Mouse (Mus musculus) small intestine, adult 2 months (tissue): Measurements from ENCODE around the gene Sec22a. TPM values are rescaled to one million over a fixed set of nuclear protein-coding genes. Genes with fewer than 3 reads are reported as not detected.

Source experiments
- H3K27ac ChIP-seq: fragments of 200-500 bp; 2 replicates; pipeline ENCODE4 v1.5.1; 2012; ENCODE audit warnings: low read depth, low read length, control low read depth, inconsistent platforms; ENCODE audit not compliant: insufficient read depth
- H3K27me3 ChIP-seq: fragments of 200-500 bp; 2 replicates; pipeline ENCODE4 v1.6.1; 2012; ENCODE audit warnings: mild to moderate bottlenecking, moderate library complexity, low read length, inconsistent platforms; ENCODE audit not compliant: control insufficient read depth, insufficient read depth
- H3K36me3 ChIP-seq: fragments of 200-500 bp; 2 replicates; pipeline ENCODE4 v1.6.1; 2012; ENCODE audit warnings: mild to moderate bottlenecking, low read length, control low read depth, inconsistent platforms; ENCODE audit not compliant: control insufficient read depth, insufficient read depth
- H3K4me1 ChIP-seq: fragments of 200-500 bp; 2 replicates; pipeline ENCODE4 v1.6.1; 2012; ENCODE audit warnings: low read length, inconsistent platforms, mixed read lengths; ENCODE audit not compliant: control insufficient read depth, insufficient read depth, insufficient read length
- H3K4me3 ChIP-seq: fragments of 200-500 bp; 2 replicates; pipeline ENCODE4 v1.5.1; 2012; ENCODE audit warnings: low read depth, mild to moderate bottlenecking, control low read depth, inconsistent platforms, low read length, moderate library complexity
- CTCF ChIP-seq: fragments of 200-500 bp; IDR thresholded peaks from 2 replicates; pipeline ENCODE4 v1.5.1; 2012; ENCODE audit warnings: low read depth, mild to moderate bottlenecking, control low read depth, inconsistent platforms, low read length, moderate library complexity, mixed read lengths; ENCODE audit not compliant: insufficient replicate concordance, insufficient read length; ENCODE audit errors: extremely low read depth
- POLR2A ChIP-seq: fragments of 200-500 bp; IDR thresholded peaks from 2 replicates; pipeline ENCODE4 v1.6.1; 2012; ENCODE audit warnings: low read depth, mild to moderate bottlenecking, control low read depth, inconsistent platforms, low read length, moderate library complexity
- WGBS: fragments of 180-500 bp; shearing (Covaris S2); methylation state at CpG from one replicate; pipeline ENCODE4 v1.1.7; 2018; 5-methylcytosine and 5-hydroxymethylcytosine counted together
- polyA plus RNA-seq: library from polyadenylated mRNA; depleted of rRNA; stranded (reverse); fragments of >200 nt; gene quantifications from 2 replicates; pipeline ENCODE4 v1.2.3, GENCODE M21; 2012

Sec22a gene
- polyA plus RNA-seq, 1 experiment, result 7.0 TPM

DNA sequence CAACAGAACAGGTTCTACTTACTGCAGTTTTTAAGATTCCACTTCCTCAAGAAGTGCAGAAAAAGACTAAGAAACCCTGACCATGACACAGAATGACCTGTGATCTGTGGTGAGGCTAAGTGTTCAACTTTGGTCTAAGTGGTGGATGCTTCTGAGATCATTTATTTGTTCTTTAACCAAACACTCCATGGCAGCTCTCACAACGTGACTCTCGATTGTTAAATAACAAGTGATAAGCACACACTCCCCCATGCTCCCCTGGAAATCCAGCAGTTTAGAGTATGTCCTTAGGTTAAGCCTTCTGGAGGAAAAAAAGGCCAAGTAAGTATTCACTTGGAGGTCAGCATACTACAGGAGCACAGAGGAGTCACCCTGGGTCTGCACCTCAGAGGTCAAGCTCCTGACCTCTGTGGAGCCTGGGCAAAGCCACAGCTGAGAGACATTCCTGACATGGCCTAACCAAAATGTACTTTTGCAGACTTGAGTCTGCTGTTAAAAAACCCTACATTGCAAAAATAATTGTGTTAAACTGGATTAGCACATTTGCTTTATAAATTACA, 53.1 kb downstream of the Sec22a start:
- WGBS, result 36% methylated on average over 2 of the region's 2 CpGs
- Histone ChIP-seq H3K27ac (no peak overlapping the region), H3K4me1 (peaks cover 3% of the 10 kb centered on the region; the same call in 1 of the 2 replicates), H3K27me3 (no peaks in the 10 kb centered on the region), H3K36me3 (peaks cover 20% of the 10 kb centered on the region), H3K4me3 (no peak overlapping the region)
- no peak for TF ChIP-seq POLR2A
- no peak for TF ChIP-seq CTCF

GRCm38 (mm10) chr16:35309634-35310033, 54.1 kb downstream of the Sec22a start:
- TF ChIP-seq POLR2A (no peak), CTCF (no peak)
- 79% methylated on average over 4 of the region's 4 CpGs for WGBS
- H3K27ac ChIP-seq, result no peak overlapping the region

DNA sequence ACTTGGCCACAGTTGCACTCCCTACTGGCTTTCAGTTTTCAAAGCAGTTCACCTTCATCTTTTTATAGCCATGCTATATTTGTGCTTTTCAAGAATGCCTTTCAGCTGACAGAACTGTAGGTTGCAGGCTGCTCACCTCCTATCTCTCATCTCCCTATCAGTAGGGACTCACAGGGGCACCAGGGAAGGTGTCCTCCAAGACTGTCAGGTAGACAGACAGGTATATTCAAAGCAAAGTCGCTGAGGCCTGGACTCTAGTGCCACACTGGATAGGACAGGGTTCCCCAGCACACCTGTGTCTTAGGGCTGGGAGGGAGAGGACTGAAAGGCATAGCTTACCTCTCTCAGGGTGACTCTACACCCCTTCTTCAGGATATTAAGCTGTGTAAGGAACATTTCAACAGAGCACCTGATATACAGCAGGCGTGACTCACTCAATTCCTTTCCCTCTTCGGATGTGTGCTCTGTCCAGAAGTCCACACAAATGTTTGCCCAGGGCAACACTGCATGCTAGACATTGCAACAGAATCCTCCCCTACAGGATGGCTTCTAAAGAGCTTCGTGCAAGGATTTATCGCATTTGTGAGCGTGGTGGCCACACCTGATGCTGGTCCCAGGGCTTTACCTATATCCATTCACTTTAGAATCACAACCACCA, 55.1 kb downstream of the Sec22a start:
- no peak overlapping the region for H3K27ac ChIP-seq

More at GRCm38 (mm10) chr16:35309634-35310033, 54.1 kb downstream of the Sec22a start:
- H3K36me3 ChIP-seq, result peaks cover 20% of the 10 kb centered on the region
- no peaks in the 10 kb centered on the region for H3K27me3 ChIP-seq
- peaks cover 3% of the 10 kb centered on the region; the same call in 1 of the 2 replicates for H3K4me1 ChIP-seq
- no peak overlapping the region for H3K4me3 ChIP-seq

DNA sequence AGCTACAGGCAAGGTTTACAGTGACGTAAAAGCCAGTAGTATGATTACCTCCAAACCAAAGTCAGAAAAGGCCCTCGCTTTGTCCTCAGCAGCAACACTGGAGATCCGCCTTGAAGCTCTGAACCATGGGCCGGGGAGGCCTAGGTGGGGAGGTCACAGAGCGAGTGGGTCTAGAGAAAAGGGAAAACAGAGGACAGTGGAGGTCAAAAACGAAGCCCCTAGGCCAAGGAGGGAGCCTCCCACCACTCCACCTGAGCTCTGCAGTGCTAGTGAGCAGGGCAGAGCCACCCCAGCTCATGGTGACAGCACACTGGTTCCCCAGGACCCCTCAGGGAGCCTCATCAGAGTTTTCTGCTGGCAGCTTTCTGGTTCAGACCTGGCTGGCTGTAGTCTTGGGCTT, 55.7 kb downstream of the Sec22a start:
- no peaks in the 10 kb centered on the region for H3K27me3 ChIP-seq
- TF ChIP-seq POLR2A (no peak), CTCF (no peak)
- WGBS, result 91% methylated on average over 6 of the region's 6 CpGs
- H3K4me1 ChIP-seq, result peaks cover 3% of the 10 kb centered on the region; the same call in 1 of the 2 replicates
- H3K36me3 ChIP-seq, result peaks cover 12% of the 10 kb centered on the region
- no peak overlapping the region for H3K4me3 ChIP-seq
- no peak overlapping the region for H3K27ac ChIP-seq

More for the DNA sequence above, 55.1 kb downstream of the Sec22a start:
- H3K4me3 ChIP-seq, result no peak overlapping the region
- H3K36me3 ChIP-seq, result peaks cover 14% of the 10 kb centered on the region
- peaks cover 3% of the 10 kb centered on the region; the same call in 1 of the 2 replicates for H3K4me1 ChIP-seq
- WGBS, result 83% methylated on average over 6 of the region's 6 CpGs
- TF ChIP-seq CTCF (no peak), POLR2A (no peak)
- H3K27me3 ChIP-seq, result no peaks in the 10 kb centered on the region

DNA sequence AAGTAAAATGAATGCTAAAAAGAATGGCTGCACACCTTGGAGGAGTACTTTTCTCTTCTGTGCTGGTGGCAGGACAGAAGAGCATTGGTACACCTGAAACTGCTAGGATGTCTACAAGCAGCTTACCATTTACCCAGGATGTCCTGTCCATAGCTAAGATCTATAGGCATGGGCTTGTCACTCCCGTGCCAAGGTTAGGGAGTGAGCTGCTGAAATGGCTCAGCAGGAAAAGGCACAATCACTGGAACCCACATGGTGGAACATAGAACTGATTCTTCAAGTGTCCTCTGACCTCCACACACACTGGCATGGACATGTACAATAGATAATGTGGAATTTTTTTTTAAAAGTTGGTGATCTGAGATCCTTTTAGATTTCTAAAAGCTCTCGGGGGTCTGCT, 56.4 kb downstream of the Sec22a start:
- H3K4me1 ChIP-seq, result peaks cover 3% of the 10 kb centered on the region; the same call in 1 of the 2 replicates
- H3K27me3 ChIP-seq, result no peaks in the 10 kb centered on the region
- WGBS, result 88% methylated on average over 2 of the region's 2 CpGs
- TF ChIP-seq CTCF (no peak), POLR2A (no peak)
- H3K36me3 ChIP-seq, result peaks cover 8% of the 10 kb centered on the region
- H3K27ac ChIP-seq, result no peak overlapping the region
- H3K4me3 ChIP-seq, result no peak overlapping the region

GRCm38 (mm10) chr16:35306631-35307030, 57.1 kb downstream of the Sec22a start:
- Histone ChIP-seq H3K27ac (no peak overlapping the region), H3K36me3 (peaks cover 7% of the 10 kb centered on the region), H3K27me3 (no peaks in the 10 kb centered on the region), H3K4me1 (peaks cover 3% of the 10 kb centered on the region; the same call in 1 of the 2 replicates), H3K4me3 (no peak overlapping the region)
- TF ChIP-seq POLR2A, result no peak
- no peak for TF ChIP-seq CTCF
- 81% methylated on average over 2 of the region's 2 CpGs for WGBS

GRCm38 (mm10) chr16:35305226-35305625, 58.5 kb downstream of the Sec22a start:
- TF ChIP-seq CTCF (no peak), POLR2A (no peak)
- whole genome bisulfite sequencing, result 87% methylated on average over 7 of the region's 7 CpGs
- Histone ChIP-seq H3K4me3 (no peak overlapping the region), H3K4me1 (no peaks in the 10 kb centered on the region), H3K36me3 (peaks cover 6% of the 10 kb centered on the region), H3K27ac (no peak overlapping the region), H3K27me3 (no peaks in the 10 kb centered on the region)
